Mouse (Mus musculus) thymus, adult 2 months (tissue): ENCODE measurements around the gene Hexim2.

Experiments
- CTCF ChIP-seq: fragments of 200-500 bp; IDR thresholded peaks from 2 replicates; pipeline ENCODE4 v1.5.1; 2012; ENCODE audit warnings: mild to moderate bottlenecking, control low read depth, low read length, moderate library complexity, borderline replicate concordance; ENCODE audit not compliant: control insufficient read depth, poor library complexity, insufficient read depth; ENCODE audit errors: extremely low read depth
- POLR2A ChIP-seq: fragments of 200-500 bp; IDR thresholded peaks from 2 replicates; pipeline ENCODE4 v1.6.1; 2012; ENCODE audit warnings: mild to moderate bottlenecking, low read length, control low read depth, moderate library complexity; ENCODE audit not compliant: control insufficient read depth, poor library complexity, insufficient read depth; ENCODE audit errors: extremely low read depth

DNA sequence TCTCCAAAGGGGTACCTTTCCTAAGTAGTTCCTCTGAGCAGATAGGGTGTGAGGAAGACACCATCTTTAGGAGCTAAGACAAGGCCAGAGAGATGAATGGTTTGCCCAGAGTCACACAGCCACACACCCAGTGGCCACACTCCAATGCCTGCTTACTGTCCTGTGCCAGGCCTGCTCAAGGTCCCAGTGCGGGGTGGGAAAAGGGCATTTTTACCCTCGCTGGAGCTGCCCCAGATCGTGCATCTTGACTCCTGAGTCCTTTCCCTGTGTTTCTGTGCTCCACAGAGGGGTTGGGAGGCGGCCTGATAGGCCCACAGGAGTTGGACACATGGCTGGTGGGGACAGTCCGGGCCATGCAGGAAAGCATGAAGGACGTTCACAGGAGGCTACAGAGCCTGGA, 26.4 kb upstream of the Hexim2 start:
- TF ChIP-seq POLR2A (no peak), CTCF (no peak)
